Mouse (Mus musculus) megakaryocyte, embryonic 14.5 days (primary cell): ENCODE measurements at regions not wholly inside any gene's neighbourhood (a gene's known extent, or its start where the extent isn't known, plus 50 kb on each side); places are given as distances from the start of the nearest gene placed in this dataset.

ENCODE experiments used
- FLI1 ChIP-seq: IDR thresholded peaks from 2 replicates; pipeline ENCODE4 v1.6.1; 2012; ENCODE audit warnings: low read length, inconsistent platforms, mixed read lengths
- GATA1 ChIP-seq: IDR thresholded peaks from 3 replicates; pipeline ENCODE4 v1.6.1; 2012; ENCODE audit warnings: mixed read lengths, low read length, inconsistent platforms, borderline replicate concordance

DNA sequence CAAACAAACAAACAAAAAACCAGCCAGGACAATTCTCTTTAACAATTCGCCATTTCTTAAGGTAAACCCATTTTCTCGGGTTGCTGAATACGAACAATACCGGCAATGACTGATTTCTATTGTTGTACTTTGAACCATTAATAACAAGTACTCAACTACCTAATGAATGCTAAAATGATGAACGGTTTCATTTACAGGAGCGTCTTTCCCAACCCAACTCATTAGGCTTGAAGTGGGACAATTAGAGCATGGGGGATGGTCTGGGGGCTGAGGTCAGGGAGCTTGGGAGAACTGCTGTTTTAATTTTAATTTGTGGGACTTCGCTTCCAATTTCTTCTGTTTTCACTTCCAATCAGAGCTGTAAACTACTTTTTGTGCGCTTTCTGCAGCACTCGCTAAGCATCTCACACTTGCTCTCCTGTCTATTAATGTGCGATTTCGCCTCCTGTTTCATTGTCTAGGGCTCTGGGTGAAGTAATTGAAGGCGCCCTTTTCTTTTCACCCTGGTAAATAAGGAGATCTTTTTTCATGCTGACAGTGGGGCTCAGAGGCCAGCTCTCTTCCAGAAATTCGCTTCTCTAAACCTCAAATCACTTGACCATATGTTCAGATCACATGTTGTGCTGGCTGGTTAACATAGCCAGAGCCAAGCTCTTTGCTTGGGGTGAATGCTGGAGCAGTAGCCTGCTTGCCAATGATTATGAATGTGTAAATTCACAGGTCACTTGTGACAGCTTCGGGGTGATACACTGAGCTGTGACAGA is 77.7 kb upstream of the Gas2 start:
- TF ChIP-seq GATA1 (no peak), FLI1 (no peak)
